Mouse (Mus musculus) embryonic fibroblast, embryonic 13.5 days (primary cell): Measurements from ENCODE around the gene Gm42742.

Experiments
- CTCF ChIP-seq: IDR thresholded peaks from 2 replicates; pipeline ENCODE4 v1.5.1; 2011; ENCODE audit warnings: mild to moderate bottlenecking, control low read depth, low read length, moderate library complexity, borderline replicate concordance; ENCODE audit not compliant: insufficient read depth
- POLR2A ChIP-seq: IDR thresholded peaks from 2 replicates; pipeline ENCODE4 v1.6.1; 2011; ENCODE audit warnings: low read depth, mild to moderate bottlenecking, control low read depth, low read length, moderate library complexity

DNA sequence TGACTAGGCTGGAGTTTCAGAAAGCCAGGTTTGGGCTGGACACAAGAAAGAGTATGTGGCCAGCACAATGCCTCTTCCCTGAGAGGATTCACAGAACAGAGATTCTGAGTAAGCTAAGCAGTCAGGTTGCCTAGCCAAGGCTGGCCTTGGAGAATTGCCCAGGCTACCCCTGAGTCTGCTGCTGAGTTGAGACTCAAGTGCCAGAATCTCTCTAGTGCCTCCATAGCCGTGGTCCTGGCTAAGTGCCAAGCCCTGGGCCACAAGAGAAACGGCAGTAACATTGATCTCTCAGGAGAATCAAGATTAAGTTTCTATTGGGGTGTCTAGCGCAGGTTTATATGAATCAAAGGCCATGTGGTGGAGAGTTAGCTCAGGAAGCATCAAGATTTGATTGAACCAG is 55.3 kb downstream of the Gm42742 start:
- TF ChIP-seq CTCF, result no peak
- TF ChIP-seq POLR2A, result no peak
